Mouse (Mus musculus) E14TG2a.4 (cell line): ENCODE measurements around the gene Cxcr1.

Source experiments
- CTCF ChIP-seq: conservative IDR thresholded peaks from 2 replicates; pipeline ENCODE4 v1.5.1; 2014; ENCODE audit warnings: low read length
- POU5F1 ChIP-seq: IDR thresholded peaks from 2 replicates; pipeline ENCODE4 v1.6.1; 2014; ENCODE audit warnings: low read length, borderline replicate concordance

DNA sequence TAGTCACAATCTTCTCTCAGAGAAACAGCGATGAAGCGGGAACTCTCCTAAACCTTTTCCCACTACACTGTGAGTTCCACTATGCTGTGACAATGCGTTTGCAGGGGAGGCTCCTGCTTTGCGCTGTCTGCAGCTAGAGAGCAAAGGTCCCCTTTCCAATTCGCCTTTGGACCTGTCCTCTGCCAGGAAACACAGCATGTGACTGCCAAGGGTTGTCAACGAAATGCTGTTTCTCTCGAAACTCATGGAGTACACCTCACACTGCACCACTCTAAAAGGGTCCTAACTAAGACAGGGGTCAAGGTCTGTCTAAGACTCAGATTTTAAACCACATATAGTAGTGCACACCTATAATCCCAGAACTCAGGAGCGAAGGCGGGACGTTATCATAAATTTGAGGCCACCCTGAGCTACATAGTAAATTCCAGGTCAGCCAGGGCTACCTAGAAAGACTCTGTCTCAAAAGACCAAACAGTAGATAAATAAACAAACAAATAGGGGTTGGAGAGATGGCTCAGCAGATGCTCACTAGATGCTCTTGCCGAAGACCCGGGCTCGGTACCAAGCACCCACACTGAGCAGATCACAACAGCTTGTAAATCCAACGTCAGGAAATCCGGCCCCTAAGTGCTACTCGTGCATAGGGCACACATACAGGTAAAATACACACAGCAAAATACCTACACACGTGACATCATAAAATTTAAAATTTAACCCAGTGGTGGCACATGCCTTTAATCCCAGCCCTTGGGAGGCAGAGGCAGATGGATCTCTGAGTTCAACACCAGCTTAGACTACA, 2.4 kb upstream of the Cxcr1 start:
- TF ChIP-seq CTCF (no peak), POU5F1 (no peak)
